Mouse (Mus musculus) myocyte (in vitro differentiated cells): ENCODE measurements at regions not wholly inside any gene's neighbourhood (a gene's known extent, or its start where the extent isn't known, plus 50 kb on each side); places are given as distances from the start of the nearest gene placed in this dataset.

Experiments
- E2F4 ChIP-seq: IDR thresholded peaks from one replicate; pipeline ENCODE4 v1.6.1; 2011; ENCODE audit warnings: mild to moderate bottlenecking, control low read depth, moderate library complexity; ENCODE audit not compliant: insufficient read depth
- MAX ChIP-seq: IDR thresholded peaks from one replicate; pipeline ENCODE4 v1.6.1; 2011; ENCODE audit warnings: low read depth, mild to moderate bottlenecking, control low read depth
- MYOD1 ChIP-seq, 3 experiments: IDR thresholded peaks; one replicate each; pipeline ENCODE4 v1.6.1; 2011; ENCODE audit warnings: control low read depth in 2 of 3, low read depth in 2 of 3, mild to moderate bottlenecking in 2 of 3, moderate library complexity in 1 of 3; ENCODE audit not compliant: insufficient read length in 2 of 3, control insufficient read depth in 1 of 3
- MYOG ChIP-seq, 3 experiments: IDR thresholded peaks; one replicate each; pipeline ENCODE4 v1.6.1; 2011; ENCODE audit warnings: control low read depth in 2 of 3, low read depth in 2 of 3, mild to moderate bottlenecking in 2 of 3; ENCODE audit not compliant: insufficient read length in 2 of 3, control insufficient read depth in 1 of 3, insufficient read depth in 1 of 3
- POLR2A ChIP-seq: IDR thresholded peaks from one replicate; pipeline ENCODE4 v1.6.1; 2011; ENCODE audit warnings: low read depth, mild to moderate bottlenecking, control low read depth, moderate library complexity; ENCODE audit not compliant: insufficient read length
- SRF ChIP-seq: IDR thresholded peaks from one replicate; pipeline ENCODE4 v1.6.1; 2011; ENCODE audit warnings: low read depth; ENCODE audit not compliant: control insufficient read depth, insufficient read length
- TCF12 ChIP-seq: IDR thresholded peaks from one replicate; pipeline ENCODE4 v1.6.1; 2011; ENCODE audit warnings: mild to moderate bottlenecking, control low read depth; ENCODE audit not compliant: poor library complexity, insufficient read depth, severe bottlenecking
- USF1 ChIP-seq: IDR thresholded peaks from one replicate; pipeline ENCODE4 v1.6.1; 2011; ENCODE audit warnings: low read depth, mild to moderate bottlenecking, control low read depth, moderate library complexity

DNA sequence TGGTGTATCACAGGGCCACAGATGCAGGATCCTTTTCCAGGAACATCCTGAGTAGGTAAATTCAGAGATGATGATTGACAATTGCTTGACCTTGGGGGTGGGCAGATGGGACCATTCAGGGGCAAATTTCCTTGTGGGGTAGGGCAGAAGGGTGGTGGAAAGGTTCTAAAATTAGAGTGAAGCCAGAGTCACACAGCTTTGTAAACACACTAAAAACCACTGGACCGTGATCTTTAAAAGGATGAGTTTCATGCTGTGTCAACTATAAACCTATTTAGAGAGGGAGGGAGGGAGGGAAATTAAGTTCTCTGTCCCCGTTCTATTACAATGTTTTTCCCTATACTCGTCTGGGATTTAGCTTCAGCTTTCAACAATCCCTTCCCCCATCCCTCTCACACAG is 286.7 kb downstream of the Gadd45g start:
- TF ChIP-seq POLR2A, result no peak
- no peak for TF ChIP-seq TCF12
- TF ChIP-seq MAX, result no peak
- no peak for TF ChIP-seq MYOG (IDR thresholded peaks at IDR 0.05; ENCODE audit: control insufficient read depth in 1 of 3, insufficient read depth in 1 of 3, insufficient read length in 2 of 3, low read depth in 2 of 3)
- TF ChIP-seq USF1, result no peak
- no peak for TF ChIP-seq MYOD1 (IDR thresholded peaks at IDR 0.05; ENCODE audit: control insufficient read depth in 1 of 3, insufficient read length in 2 of 3, low read depth in 2 of 3)
- no peak for TF ChIP-seq SRF
- no peak for TF ChIP-seq E2F4
